Mouse (Mus musculus): ENCODE measurements around the gene Fam53b. TPM values are rescaled to one million over a fixed set of nuclear protein-coding genes. Genes with fewer than 3 reads are reported as not detected.

Fam53b gene
- total RNA-seq, 2 experiments from 2014 or later = 34.6 to 40.9 TPM

DNA sequence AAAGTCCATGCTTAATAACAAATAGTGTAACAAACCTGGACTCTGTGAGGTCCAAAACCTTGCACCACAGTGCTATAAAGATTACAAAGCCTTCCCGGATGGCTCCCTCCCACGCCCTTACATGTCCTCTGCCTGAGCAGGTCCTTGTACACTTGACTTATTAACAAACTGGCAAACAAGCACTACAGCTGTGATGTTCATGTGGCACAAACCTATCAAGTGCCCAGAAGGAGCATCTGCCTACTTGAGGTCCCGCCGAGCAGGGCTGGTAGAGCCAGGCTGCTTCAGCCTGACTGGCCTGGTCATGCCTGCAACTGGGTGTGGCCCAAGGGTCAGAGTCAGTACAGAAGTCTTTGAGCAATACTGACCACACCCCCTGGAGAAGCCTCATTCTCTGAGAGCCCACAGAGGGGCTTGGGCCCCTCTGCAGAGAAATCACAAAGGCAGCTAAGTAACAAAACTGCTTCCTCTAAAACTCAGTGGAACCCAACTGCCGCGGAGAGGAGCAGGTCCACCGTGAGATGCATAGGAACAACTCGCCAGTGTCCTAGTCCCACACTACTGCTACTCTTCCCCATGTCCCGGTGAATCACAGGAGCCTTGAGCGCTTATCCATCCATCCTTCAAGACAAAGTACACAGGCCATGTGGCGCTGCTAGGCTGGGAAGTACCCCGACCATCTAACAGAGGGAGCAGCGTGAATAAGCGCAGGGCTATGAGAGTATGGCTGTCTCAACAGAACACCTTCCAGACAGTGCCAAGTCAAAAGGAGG is 23.1 kb downstream of the Fam53b start:
- DNase-seq (ENCODE audit: extremely low spot score in 1 of 2, low spot score in 1 of 2) = no peak

DNA sequence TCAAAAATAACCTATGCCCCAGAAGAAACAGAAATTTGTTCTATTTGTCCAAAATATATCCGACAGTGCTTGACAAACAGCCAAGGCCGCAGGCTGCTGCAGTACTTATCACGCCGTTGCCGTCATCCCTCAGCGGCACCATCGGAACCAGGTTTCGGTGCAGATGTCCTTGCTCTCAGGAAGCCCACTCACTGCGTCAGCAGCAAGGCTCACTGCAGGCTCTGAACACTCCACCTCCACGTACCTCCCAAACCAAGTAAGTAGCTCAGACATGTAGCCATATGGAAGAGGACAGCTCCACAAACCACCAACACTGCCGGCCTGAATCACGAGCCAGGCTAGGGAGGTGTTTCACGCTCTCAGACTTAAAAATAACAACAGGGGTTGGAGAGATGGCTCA is 24.9 kb downstream of the Fam53b start:
- DNase-seq (ENCODE audit: extremely low spot score in 1 of 2, low spot score in 1 of 2) = peak in 1 of 2 experiments; percentile 42

DNA sequence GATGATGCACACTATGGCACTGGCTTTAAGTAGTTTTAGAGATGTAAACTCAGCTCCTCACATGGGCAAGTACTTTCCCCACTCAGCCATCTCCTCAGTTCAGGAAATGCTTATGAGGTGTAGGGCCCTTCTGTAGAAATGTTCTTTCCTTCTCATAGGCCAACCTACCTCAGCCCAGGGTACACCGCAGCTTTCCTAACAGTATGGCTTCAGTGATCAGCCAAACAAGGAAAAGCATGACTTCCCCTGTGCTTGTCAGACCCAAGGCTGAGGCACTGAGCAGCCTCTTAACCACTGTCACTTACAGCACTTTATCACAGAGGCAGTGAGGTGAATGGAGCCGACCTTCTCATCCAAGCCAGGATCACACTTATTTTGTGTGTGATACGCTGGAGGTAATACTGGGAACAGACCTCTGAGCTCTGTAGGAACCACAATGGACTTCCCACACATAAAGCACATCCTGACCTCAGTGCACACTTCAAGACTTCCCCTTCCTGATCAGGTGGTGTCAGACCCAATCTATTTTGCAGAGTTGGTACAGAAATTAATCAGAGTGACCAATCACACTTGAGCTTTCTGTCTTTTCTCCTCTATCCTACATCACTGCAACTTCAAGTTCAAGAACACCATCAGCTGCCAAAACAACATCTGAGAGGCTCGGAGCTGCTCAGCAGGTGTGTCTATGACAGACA is 26.0 kb downstream of the Fam53b start:
- DNase-seq (ENCODE audit: extremely low spot score in 1 of 2, low spot score in 1 of 2) = no peak

DNA sequence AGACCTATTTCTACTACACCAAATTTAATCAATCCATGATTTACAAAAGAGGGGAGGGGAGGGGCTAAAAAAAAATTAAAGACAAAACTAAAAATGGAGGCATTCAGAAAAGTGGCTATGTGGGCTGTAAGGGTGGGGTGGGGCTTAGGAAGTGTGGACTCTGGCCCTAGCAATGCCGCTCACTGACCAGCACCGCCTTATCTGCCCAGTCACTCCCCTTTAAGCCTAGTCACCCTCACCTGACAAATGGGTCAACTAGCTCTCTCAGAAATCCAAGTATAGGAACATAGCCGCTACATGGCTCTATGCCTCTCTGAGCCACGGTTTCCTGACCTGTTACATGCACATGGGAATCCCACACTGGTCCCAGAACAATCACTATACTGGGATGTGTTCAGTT is 26.7 kb downstream of the Fam53b start:
- no peak for DNase-seq (ENCODE audit: extremely low spot score in 1 of 2, low spot score in 1 of 2)

DNA sequence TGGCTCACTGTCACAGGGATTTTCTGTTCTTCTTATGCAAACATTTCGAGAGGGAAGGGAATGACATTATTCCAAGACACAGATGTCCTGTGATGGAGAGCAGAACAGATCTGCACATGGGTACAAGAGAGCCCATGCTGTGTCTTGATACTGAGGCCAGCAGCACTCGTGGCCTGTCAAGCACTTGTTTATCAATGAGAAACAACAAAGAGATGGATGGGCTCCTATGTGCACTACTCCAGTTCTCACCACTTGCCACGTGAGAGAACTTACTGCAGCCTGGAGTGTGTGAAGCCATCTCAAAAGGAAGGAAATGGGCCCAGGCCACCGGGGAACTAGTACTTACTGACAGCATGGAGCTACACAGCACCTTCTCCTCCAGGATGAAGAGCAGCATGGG is 27.2 kb downstream of the Fam53b start:
- DNase-seq (ENCODE audit: extremely low spot score in 1 of 2, low spot score in 1 of 2) = no peak

DNA sequence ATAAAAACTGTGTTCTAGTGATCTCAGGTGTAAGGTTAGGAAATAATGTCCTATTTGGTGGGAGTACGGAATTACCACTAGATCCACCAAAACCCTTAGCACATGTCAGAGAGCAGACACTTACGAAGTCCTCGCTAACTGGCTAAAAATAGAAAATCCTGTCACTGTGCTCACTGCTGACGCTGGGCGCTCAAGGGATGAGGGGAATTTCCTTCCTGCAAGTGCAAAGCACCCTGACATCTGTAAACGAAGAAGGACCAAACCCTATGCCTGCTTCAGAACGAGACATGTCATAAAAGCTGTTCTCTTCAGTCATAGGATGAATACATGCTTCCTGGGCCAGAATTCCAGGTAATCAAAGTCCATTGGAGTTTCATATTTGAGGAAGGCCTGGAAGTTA is 27.7 kb downstream of the Fam53b start:
- DNase-seq (ENCODE audit: extremely low spot score in 1 of 2, low spot score in 1 of 2) = no peak

DNA sequence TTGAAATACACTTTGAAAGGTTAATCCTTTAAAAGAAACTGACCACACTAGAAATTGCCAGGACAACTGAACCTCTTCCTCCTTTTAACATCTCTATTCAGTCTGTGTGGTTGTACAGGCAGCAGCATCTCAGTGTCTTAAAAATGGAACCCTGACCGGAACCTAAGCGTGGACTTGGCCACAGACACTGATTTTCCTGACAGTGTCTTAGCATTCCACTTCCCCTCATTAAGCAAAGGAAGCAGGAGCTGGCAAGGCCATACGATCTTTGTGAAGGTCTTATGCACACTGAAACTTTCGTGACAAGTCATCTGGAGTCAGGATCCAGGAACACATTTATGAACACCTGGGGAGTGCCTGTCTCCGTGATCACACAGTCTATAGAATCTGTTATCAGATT is 29.6 kb downstream of the Fam53b start:
- DNase-seq (ENCODE audit: extremely low spot score in 1 of 2, low spot score in 1 of 2) = no peak

DNA sequence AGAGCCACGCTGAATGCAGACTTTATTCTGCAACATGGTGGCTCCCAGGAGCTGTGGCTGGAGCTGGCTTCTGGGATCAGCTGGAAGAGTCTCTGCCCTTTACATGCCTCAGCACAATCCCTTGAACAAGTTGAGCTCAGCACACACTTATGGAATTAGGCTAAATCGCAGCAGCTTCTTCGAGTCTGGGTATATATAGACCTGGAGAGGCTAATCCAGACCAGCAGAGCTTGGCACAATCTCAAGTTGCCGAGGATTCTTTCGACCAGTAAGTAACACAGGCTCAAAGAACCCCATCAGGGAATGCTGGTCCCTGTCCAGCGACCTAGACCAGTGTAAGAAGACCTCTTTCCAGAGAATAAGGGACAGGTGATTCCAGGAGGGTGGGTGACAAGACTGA is 31.8 kb downstream of the Fam53b start:
- DNase-seq (ENCODE audit: extremely low spot score in 1 of 2, low spot score in 1 of 2) = no peak

DNA sequence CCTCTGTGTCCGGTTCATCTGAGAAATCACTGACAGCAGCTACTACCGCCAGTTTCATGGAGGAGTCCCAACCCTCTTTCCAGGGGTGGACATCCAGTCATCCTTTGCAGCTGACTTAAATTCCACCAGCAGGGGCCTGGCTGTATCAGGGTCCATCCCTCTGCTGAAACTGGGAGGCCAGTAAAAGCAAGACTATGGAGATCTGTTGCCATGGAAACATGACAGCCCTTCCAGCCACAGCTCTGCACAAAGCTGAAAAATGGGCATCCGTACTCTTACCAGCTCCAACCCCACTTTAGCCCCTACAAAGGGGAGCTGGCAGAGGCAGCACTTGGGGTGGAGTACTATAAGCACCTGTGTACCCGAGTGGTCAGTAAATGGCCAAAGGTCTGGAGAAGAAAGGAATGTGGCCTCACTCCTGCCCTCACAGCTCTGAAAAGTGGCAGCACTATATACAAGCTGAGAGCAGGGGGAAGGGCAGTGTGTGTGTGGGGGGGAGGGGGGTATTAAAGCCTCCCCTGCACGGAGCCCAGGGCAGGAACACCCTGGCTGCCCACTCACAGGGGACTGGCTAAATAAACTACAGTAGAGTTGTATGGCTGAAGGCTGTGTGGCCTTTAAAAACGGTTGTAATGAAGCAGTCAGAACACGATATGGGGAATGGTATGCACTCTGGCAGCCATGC is 32.4 kb downstream of the Fam53b start:
- no peak for DNase-seq (ENCODE audit: extremely low spot score in 1 of 2, low spot score in 1 of 2)

DNA sequence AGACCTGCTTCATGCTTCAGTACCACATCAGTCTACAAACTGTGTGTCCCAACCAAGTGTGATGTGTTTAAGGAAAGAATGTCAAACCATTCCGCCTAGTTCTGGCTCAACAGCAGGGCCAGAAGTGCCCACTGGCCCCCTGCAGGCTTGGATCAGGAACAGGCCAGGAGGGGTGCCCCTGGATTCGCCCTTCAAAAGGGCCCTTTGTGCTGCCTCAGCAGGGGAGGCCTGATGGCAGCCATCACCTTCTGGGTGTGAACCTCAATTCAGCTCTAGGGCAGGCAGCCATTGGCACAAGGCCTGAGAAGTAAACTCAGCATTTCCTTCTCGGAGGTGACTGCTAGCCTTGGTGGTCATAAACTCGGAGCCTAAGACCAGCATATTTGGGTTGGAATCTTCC is 33.1 kb downstream of the Fam53b start:
- DNase-seq (ENCODE audit: extremely low spot score in 1 of 2, low spot score in 1 of 2) = no peak

DNA sequence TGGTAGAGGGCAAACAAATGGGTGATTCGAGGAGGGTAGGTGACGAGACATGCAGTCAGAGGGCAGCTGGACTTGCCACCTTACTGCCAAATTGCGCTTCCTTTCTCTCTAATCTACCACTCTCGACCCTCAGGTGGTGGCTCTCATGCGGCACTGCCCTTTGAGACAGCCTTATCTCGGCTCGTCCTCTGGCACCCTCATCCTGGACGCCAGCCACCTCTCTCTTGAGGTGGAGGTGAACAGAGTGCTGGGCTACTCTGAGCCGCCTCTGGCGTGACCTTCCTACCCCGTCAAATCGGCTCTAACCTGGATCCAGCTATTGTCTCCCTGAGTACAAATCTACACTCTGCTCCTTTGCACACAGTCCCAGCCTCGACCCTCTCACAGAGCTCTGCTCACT is 35.1 kb downstream of the Fam53b start:
- no peak for DNase-seq (ENCODE audit: extremely low spot score in 1 of 2, low spot score in 1 of 2)

DNA sequence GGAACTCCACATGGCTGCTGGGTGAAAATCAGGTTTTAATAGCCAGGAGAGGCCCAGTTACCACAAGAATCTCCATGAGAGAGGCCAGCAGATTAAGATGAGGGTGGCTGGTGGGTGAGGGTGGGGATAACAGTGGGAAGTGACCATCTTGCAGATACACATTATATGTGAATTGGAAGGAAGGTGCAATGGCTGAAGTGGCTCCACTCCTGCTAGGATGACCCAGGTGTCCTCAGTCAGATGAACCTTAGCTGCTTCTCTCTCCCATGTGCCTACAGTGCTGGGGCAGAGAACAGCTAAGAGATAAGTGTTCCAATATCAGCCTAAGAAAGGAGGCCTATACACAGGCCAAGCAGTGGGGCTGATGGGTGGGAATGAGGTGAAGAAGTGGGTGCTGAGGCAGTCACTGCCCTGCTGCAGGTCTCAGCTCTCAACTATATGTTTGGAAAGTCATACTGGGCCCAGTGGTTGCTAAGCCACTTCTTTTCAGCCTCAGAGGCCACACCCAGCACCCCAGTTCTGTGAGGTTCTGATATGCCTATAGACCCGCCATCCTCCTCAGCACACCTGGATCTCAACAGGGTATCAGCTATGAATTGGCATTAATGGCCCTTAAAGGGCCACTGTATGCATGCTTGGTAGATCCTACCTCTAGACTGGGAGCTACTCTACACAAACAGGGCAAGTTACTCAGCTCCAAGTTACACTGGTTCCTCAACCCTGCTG is 35.8 kb downstream of the Fam53b start:
- no peak for DNase-seq (ENCODE audit: extremely low spot score in 1 of 2, low spot score in 1 of 2)

DNA sequence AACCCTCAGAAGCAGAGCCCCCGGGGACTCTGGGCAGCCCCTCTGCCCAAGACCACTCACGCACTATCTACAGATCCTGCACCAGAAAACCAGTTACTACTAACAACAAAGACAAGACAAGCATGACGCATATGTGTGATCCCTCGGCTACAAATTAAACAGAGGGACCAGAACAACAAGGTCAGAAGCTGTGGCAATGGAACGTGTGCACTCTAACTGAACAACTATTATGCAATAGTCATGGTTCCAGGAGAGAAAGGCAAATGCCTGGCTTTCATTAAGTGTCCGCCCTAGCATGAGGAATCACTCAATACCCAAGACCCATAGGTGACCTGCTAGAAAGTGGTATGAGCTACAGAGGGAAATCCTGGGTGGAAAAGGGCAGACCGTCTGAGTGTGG is 36.6 kb downstream of the Fam53b start:
- DNase-seq (ENCODE audit: extremely low spot score in 1 of 2, low spot score in 1 of 2) = no peak

DNA sequence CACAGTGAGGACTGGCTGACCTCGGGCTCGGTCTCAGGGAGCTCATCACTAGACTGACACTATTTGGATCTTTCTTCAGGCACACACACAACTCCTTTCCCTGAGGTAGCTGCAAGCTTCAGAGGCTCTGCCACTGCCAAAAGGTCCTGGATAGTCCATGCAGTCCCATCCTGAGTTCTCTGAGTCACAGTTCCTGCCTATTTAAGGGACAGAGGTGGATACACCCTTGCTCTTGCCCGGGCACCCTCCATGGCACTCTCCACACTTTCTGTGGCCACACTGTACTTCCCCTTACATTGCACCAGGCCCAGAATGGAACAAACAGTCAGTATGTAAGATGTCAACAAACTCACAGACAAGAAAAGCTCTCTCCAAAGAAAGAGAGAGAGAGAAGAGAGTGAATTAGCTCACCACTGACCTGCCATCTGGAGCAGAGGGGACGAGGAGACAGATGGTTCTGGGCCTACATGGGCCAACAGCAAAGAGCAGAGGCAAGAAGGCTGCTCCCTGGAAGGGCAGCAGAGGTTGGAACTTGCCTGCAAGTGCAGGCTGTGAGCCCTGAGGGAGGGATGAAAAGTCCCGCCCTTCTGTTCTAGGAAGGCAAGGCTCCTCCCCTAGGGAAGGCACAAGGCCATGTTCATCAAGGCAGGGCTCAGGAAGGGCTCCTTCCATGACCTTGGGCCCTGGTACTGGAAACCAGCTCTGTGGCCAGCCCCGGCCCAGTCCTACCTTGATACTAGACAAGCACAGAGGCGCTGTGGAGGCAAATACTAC is 37.2 kb downstream of the Fam53b start:
- no peak for DNase-seq (ENCODE audit: extremely low spot score in 1 of 2, low spot score in 1 of 2)

DNA sequence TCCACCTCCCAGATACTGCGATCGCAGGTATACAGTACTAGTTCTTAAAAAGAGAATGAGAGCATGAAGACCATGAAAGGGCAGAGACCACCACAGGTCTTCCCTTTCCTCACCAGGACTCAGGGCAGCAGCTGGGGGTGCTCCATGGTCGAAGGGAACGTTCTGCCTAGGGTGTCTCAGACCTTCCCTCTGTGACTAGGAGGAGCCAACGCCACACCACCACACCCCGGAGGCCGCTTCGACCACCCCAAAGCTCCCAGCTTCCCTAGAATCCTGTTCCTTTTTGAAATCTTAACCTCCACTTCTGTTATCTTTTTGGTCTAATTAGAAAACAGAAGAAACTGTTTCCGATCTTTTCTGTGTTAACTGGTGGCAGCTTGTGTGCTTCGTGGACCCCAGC is 37.8 kb downstream of the Fam53b start:
- DNase-seq (ENCODE audit: extremely low spot score in 1 of 2, low spot score in 1 of 2) = no peak

DNA sequence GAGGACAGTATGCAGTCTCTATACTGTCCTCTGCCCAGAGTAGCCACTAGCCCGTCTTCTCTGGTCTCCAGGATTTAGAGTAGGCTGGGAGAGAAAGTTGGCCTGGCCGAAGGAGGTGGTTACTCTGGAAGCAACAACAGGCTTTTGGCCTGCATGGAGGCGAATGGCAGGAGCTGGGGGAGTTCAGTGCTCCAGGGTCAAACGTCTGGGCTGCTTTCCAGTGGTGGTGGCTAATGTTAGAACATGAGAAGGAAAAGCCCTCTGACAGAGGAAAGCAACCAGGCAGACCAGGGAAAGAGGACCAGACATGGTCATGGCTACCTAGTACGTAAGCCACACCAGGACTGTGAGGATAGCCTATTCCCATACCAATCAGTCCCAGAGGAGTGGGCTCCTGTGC is 38.4 kb downstream of the Fam53b start:
- no peak for DNase-seq (ENCODE audit: extremely low spot score in 1 of 2, low spot score in 1 of 2)

DNA sequence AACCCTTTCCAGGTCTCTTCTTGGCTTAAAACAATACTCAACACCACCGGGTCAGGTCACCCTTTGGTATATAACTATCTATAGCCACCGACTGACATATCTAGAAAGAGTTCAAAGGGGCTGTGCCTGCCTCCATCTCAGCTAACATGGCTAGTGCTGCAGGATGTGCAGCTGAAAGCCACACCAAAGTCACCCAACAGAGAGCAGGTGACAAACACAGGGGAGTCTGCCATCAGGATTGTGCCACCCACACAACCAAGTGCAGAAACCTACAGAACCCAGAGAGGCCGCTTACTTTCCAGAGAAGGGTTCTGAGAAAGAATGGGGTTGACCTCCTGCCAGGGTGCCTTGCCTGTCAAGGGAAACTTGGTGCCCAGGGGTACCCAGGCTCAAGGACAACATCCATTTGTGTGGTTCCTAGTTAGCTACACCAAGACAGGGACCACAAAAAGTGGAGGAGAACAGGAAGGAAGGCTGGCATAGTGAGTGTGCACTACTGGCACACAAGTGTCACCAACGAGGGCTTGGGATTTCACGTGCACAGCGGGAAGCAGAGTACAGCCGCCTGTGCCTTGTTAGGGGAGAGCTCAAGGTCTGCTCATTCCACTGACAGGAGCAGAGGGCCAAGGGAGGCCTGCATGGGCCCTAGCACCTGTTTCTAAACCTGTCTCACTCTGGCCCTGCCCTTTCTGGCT is 40.5 kb downstream of the Fam53b start:
- DNase-seq (ENCODE audit: extremely low spot score in 1 of 2, low spot score in 1 of 2) = no peak

DNA sequence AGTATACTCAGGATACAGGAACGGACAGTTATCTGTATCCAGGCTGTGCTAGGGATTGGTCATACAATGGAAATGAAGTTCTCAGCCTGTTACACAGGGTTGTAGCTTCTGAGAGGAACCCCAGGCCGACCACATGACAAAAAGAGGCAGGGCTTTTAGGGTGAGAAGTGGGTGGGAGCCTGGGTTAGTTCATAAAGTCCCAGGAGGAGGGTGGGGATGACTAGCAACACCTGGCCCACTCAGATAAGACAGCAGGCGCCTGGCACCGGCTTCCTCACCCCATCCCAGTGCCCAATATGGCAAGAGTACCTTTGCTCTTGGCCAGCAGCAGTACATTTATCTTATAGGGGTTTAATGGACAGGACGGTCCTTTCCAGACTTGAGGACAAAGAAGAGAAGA is 41.2 kb downstream of the Fam53b start:
- no peak for DNase-seq (ENCODE audit: extremely low spot score in 1 of 2, low spot score in 1 of 2)

DNA sequence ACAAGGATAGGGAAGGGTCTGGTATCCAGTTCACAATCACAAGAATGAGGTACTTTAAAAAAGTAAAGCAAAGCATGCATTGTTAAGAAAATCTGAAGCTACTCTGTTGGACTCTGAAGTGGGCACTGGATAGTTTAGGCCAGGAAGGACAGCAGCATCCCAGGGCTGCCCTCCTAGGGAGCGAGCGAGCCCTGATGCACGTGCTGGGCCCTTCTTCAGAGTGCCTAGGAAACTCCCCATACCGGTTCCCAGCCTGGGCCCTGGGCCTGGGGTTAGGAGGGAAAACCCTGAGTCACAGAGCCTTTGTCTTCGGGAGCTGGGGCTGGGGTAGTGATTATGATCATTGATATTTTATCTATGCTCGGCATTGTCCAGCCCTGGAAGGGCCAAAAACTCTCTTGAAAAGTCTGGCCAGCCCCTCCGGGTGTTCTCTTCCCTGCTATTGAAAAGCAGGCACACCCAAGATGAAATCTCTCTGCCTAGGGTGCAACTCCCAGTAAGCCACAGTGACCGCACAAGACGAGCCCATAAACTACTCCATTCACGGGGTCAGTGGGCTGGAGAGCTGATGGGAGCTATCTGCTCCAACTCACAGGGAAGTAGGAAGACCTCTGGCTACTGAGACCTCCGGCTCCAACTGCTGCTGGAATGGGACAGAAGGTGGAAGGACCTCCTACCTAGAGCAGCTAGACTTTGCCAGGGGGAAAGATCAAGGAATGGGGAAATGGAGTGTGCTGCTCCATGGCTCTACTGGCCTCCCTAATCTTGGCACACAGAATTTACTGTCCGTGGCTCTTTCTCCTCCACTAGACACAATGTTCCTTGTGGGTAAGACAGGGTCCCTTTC is 45.0 kb downstream of the Fam53b start:
- no peak for DNase-seq (ENCODE audit: extremely low spot score in 1 of 2, low spot score in 1 of 2)
